Mouse (Mus musculus) liver (tissue): ENCODE measurements around the gene Slc6a9.

Source experiments
- DNase-seq: peaks from one replicate; pipeline ENCODE4 v3.0.0-alpha.2; 2020; ENCODE audit warnings: mixed read lengths

Gene Slc6a9

GRCm38 (mm10) chr4:117834457-117834844 lies at the start of gene Slc6a9:
Gene Slc6a9, plus strand, starts transcription at chr4:117834506.
- no peak for DNase-seq

GRCm38 (mm10) chr4:117786963-117787362 lies 47.3 kb upstream of the Slc6a9 start:
- peak; percentile 80 for DNase-seq

- no peak for DNase-seq
Measured at GRCm38 (mm10) chr4:117788308-117788707, 46.0 kb upstream of the Slc6a9 start.

GRCm38 (mm10) chr4:117799904-117800303 lies 34.4 kb upstream of the Slc6a9 start:
- no peak for DNase-seq

GRCm38 (mm10) chr4:117806992-117807391 lies 27.3 kb upstream of the Slc6a9 start:
- peak; percentile 69 for DNase-seq

- no peak for DNase-seq
Measured at GRCm38 (mm10) chr4:117810933-117811332, 23.4 kb upstream of the Slc6a9 start.

GRCm38 (mm10) chr4:117813591-117814192 lies 20.6 kb upstream of the Slc6a9 start:
- DNase-seq = no peak

DNA sequence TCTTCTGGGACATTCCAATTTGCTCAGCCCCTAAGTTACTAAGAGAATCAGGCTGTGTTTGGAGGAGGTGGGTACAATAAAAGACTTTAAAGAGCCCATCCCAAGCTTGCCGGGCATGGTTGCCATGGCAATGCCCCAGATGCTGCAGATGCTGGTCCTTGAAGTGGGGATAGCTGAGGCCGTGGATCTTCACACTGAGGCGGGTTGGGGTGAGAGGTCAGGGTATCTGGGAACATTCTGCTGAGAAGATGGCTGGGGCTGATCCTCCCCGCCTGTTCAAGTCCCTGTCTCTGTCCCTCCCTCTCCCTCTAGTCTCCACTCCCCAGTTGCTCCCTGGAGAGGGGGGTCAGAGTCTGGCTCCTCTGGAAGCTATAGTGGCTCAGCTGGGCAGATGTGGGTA lies 20.0 kb upstream of the Slc6a9 start:
- no peak for DNase-seq

DNA sequence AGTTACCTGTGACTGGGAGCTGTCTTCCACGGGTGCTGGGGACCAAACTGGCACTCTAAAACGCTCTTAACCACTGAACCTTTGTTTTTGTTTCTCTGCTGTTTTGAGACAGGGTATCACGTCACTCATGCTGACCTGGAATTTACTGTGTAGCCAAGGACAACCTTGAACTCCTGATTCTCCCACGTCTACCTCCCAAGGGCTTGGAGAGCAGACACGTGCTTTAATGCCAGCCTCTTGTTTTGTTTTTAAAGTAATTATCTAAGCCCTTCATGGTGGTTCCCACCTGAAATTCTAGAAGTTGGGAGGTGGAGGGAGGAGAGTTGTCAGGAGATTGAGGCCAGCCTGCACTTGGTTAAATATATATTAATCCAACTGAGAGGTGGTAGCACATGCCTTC lies 17.5 kb upstream of the Slc6a9 start:
- no peak for DNase-seq

GRCm38 (mm10) chr4:117818032-117818431 lies 16.3 kb upstream of the Slc6a9 start:
- DNase-seq = no peak

GRCm38 (mm10) chr4:117828572-117829145 lies 5.6 kb upstream of the Slc6a9 start:
- DNase-seq = no peak

- DNase-seq = peak; percentile 89
Measured at GRCm38 (mm10) chr4:117829260-117830123, 4.8 kb upstream of the Slc6a9 start.

DNA sequence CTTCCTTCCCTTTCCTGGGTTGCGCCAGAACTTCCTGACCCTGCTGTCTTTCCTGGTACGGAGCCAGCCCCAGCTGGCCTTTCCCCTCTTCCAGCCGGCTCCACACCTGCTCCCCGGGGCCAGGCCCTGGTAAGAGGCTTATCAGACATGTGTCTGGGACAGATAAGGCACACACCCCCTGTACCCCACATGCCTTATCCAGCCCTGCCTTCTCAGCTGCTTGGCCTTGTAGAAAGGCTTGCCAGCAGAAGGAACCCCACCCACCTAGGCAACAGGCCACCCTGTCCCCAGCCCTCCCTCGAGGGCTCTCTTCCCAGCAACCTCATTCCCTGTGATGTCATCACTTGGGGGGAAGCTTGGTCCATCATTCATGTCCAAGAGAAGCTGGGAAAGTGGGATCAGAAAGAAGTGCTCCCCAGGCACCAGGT lies 4.2 kb upstream of the Slc6a9 start:
- DNase-seq = peak; percentile 95

DNA sequence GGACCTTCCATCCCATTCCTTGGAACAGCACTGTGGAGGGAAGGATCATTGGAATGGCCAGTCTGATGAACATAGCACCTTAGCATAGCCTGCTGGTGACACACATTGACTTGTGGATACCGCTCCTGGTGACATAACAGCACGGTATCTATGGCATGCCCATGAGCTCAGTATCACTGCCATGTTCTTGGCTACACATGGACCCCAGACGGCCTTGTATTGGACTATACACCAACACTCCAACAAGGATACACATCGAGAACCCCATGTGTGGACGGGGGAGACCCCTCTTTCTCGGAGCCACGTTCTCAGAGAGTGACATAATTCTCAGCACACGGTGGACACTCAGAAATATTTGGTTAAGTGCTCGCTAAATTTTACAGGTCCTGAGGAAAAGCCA lies 3.5 kb upstream of the Slc6a9 start:
- DNase-seq = no peak

- DNase-seq = no peak
Measured at GRCm38 (mm10) chr4:117831499-117831898, 2.8 kb upstream of the Slc6a9 start.

GRCm38 (mm10) chr4:117831920-117832691 lies 2.2 kb upstream of the Slc6a9 start:
- peak; percentile 89 for DNase-seq

DNA sequence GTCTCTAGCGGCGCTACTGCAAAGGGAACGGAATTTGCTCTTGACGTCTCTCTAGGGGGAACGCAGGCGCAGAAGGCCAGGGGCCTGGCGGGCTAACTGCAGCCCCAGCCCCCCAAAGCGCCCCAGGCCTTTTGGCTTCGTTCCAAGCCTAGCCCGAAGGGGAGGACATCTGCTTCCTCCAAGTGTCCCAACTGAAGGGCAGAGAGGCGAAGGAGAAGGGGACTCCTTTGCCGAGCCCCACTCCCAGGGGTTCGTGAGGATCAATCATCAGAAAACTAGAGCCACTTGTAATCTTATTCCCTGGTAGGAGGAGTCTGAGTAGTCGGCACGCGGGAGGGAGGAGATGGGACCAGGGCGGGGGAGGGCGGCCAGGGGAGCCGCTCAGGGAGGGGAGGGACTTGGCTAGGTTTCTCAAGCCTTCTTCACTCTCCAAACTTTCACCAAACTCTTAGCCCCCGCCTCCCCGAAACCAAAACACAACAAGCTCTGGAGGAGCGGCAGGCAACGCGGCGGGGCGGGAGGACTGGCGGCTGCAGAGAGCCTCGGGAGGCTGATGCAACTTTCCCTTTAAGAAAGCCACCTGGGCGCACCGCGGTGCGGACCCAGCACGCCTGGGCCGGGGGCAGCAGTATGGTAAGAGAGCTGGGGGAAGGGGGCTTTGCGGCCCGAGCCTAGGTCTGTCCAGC lies 682 bp downstream of the Slc6a9 start:
- peak; percentile 93 for DNase-seq

DNA sequence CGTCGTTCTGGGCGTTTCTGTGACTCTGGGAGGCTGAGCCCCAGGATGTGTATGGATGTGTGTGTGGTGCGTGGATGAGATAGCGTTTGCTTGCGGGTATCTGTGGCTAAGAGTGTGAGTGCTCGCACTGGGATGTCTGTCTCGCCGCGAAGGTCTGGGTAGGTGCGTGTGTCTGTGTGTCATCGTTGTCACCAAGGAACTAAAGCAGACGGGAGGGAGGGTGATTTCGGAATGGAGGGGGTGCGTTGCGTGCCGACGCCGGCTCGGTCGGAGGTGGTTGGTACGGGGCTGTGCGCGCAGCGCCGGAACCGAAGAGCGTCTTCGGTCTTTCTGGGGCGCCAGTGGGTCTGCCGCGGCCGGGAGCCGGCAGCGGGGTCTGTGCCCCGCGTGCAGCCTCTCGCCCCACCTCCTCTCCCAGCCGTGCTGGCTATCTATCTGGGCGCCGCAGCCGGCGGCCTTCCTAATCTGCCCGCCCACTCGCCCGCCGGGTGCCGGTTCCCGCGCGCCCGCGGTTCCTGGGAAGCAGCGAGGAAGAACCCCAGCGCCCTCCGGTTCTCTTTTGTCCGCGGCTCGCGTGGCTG lies 1.3 kb downstream of the Slc6a9 start:
- DNase-seq = peak; percentile 89

GRCm38 (mm10) chr4:117836204-117836767 lies 2.0 kb downstream of the Slc6a9 start:
- peak; percentile 98 for DNase-seq

- no peak for DNase-seq
Measured at GRCm38 (mm10) chr4:117837271-117837670, 3.0 kb downstream of the Slc6a9 start.

- no peak for DNase-seq
Measured at GRCm38 (mm10) chr4:117839366-117839765, 5.1 kb downstream of the Slc6a9 start.

DNA sequence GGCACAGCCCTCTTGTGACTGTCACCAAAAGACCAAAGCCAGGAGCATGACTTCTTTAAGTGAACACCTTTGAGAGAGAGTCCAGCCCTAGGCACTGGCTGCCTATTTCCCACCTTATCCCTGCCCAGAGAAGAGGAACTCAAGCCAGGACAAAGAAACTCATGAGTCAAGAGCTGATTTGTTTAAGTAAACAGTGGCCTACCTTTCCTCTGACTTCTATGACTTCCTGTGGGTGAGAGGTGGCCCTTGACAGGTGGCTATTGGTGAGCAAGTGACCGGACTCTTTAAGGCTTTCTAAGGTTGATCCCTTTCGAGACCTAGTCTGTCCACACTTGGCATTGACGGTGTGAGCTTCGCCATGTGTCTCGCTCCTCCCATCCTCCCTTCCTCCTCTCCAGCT lies 6.5 kb downstream of the Slc6a9 start:
- no peak for DNase-seq
